Comparison of ENCODE assay signal across 10 mouse cellular contexts in the genomic region with DNA sequence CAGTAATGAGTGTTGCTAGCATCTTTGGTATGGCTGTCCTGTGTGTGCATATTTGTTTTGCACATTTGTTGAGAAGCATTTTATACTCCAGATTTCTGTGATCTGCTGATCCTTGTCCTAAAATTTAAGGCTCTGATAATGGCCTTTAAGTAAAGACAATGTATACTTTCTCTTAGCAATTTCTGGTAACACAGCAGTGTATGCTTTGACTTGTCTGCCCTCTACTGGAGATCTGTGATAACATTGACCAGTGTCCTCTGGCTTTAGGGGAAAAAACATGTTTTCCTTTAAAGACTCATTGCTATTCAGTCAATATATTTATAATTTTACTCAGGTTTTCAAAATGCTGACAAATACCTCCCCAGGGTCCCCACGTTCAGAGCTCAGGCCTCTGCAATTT.
A peak's percentile ranks its signal among the peaks of the same experiment; 100 is the strongest.
DNase-seq lines count a peak whose midpoint lies in the region; ATAC-seq and TF ChIP-seq lines count a peak whose summit lies in the region.
"Had no signal": no experiment of that assay in that cellular context is flagged by ENCODE, and none has a peak within 500 bp of the region (broad histone marks: within the 10 kb centered on the region; RNA-seq: fewer than 3 reads in every experiment).

No protein-coding gene starts in this region.

- no peaks in the 10 kb centered on the region for H3K9me3 ChIP-seq in kidney, postnatal 0 days (replicated peaks; ENCODE audit: low read length)
- no peaks in the 10 kb centered on the region for H3K9me3 ChIP-seq in kidney, embryonic 15.5 days (replicated peaks)
- H3K9me3 ChIP-seq in embryonic facial prominence, embryonic 11.5 days (replicated peaks; ENCODE audit: control insufficient read depth, low read length), result no peaks in the 10 kb centered on the region
- H3K9me3 ChIP-seq: embryonic facial prominence, embryonic 15.5 days; stomach, embryonic 15.5 days had no signal

- CTCF ChIA-PET in Patski (lab: Charles Lee), result interaction anchor here (0.7 to 3.1 kb wide), 7 partner anchors 9 to 210 kb away, joined by 3 to 11 read pairs (median 5); no protein-coding TSS in a partner anchor

- intact Hi-C loops in left cerebral cortex, postnatal 25 days (cut with DNase I), result loop anchor here (1.0 to 2.0 kb wide), 2 partner anchors 94 to 208 kb away; no protein-coding TSS in a partner anchor

- POLR2A ChIA-PET in Patski (lab: Charles Lee), result no interaction called here

- DNase-seq in kidney, postnatal 0 days (ENCODE audit: low spot score), result peak; percentile 87
- DNase-seq in Patski (ENCODE audit: low read depth, low spot score), result no peak
- DNase-seq in embryonic facial prominence, embryonic 11.5 days (ENCODE audit: low spot score), result peak; percentile 72
- DNase-seq in left cerebral cortex, postnatal 25 days (ENCODE audit: low spot score in 2 of 2), result peak; percentile 31 to 63
- peak; percentile 61 for DNase-seq in thymus, postnatal 0 days (ENCODE audit: low spot score)
- DNase-seq in frontal cortex, postnatal 25 days (ENCODE audit: low spot score in 2 of 2), result no peak

- no peak for ATAC-seq in kidney, postnatal 0 days (replicated peaks; ENCODE audit: low FRiP score, low read depth)
- no peak for ATAC-seq in kidney, embryonic 15.5 days (replicated peaks; ENCODE audit: low FRiP score)
- peak; percentile 62 for ATAC-seq in CD4-positive, CD25-positive, alpha-beta regulatory T cell, adult 4 months
- no peak for ATAC-seq in Patski
- no peak for ATAC-seq in embryonic facial prominence, embryonic 11.5 days (replicated peaks; ENCODE audit: insufficient number of reproducible peaks, low FRiP score, low TSS enrichment, low read depth)

- no peak overlapping the region for H3K4me2 ChIP-seq in kidney, postnatal 0 days (ENCODE audit: low read length)
- H3K4me2 ChIP-seq in kidney, embryonic 15.5 days, result no peak overlapping the region
- H3K4me2 ChIP-seq in embryonic facial prominence, embryonic 11.5 days (ENCODE audit: low read depth, low read length), result no peak overlapping the region
- H3K4me2 ChIP-seq: embryonic facial prominence, embryonic 15.5 days; stomach, embryonic 15.5 days had no signal

- H3K36me3 ChIP-seq in kidney, postnatal 0 days (ENCODE audit: insufficient read depth, low read length), result no peaks in the 10 kb centered on the region
- H3K36me3 ChIP-seq in kidney, embryonic 15.5 days, result no peaks in the 10 kb centered on the region
- H3K36me3 ChIP-seq in embryonic facial prominence, embryonic 11.5 days (replicated peaks; ENCODE audit: control insufficient read depth, insufficient read depth, low read depth, low read length), result no peaks in the 10 kb centered on the region
- H3K36me3 ChIP-seq: embryonic facial prominence, embryonic 15.5 days; stomach, embryonic 15.5 days had no signal

- H3K27me3 ChIP-seq in kidney, postnatal 0 days (ENCODE audit: insufficient read depth, low read length), result no peaks in the 10 kb centered on the region
- H3K27me3 ChIP-seq in kidney, embryonic 15.5 days, result no peaks in the 10 kb centered on the region
- no peaks in the 10 kb centered on the region for H3K27me3 ChIP-seq in Patski
- no peaks in the 10 kb centered on the region for H3K27me3 ChIP-seq in embryonic facial prominence, embryonic 11.5 days (ENCODE audit: control insufficient read depth, insufficient read depth, low read length)
- H3K27me3 ChIP-seq: embryonic facial prominence, embryonic 15.5 days; stomach, embryonic 15.5 days had no signal

- H3K27ac ChIP-seq in kidney, postnatal 0 days, result no peak overlapping the region
- no peak overlapping the region for H3K27ac ChIP-seq in kidney, embryonic 15.5 days
- no peak overlapping the region for H3K27ac ChIP-seq in embryonic facial prominence, embryonic 11.5 days (replicated peaks; ENCODE audit: low read depth, low read length)
- H3K27ac ChIP-seq: embryonic facial prominence, embryonic 15.5 days; stomach, embryonic 15.5 days had no signal

- H3K9ac ChIP-seq in kidney, postnatal 0 days (ENCODE audit: low read depth, low read length), result no peak overlapping the region
- no peak overlapping the region for H3K9ac ChIP-seq in kidney, embryonic 15.5 days
- no peak overlapping the region for H3K9ac ChIP-seq in embryonic facial prominence, embryonic 11.5 days (replicated peaks; ENCODE audit: low read length)
- H3K9ac ChIP-seq: embryonic facial prominence, embryonic 15.5 days; stomach, embryonic 15.5 days had no signal

- 0% methylated on average over 1 of the region's 1 CpGs for WGBS in kidney, postnatal 0 days
- WGBS in kidney, embryonic 15.5 days, result 0% methylated on average over 1 of the region's 1 CpGs
- 5% methylated on average over 1 of the region's 1 CpGs for WGBS in embryonic facial prominence, embryonic 11.5 days

- H3K4me3 ChIP-seq in kidney, postnatal 0 days (replicated peaks; ENCODE audit: low read depth, low read length), result no peak overlapping the region
- H3K4me3 ChIP-seq in kidney, embryonic 15.5 days (replicated peaks), result no peak overlapping the region
- H3K4me3 ChIP-seq in embryonic facial prominence, embryonic 11.5 days (ENCODE audit: low read depth, low read length), result no peak overlapping the region
- H3K4me3 ChIP-seq: embryonic facial prominence, embryonic 15.5 days; stomach, embryonic 15.5 days had no signal

- H3K4me1 ChIP-seq in kidney, postnatal 0 days (replicated peaks; ENCODE audit: insufficient read depth, low read length), result no peaks in the 10 kb centered on the region
- H3K4me1 ChIP-seq in kidney, embryonic 15.5 days, result no peaks in the 10 kb centered on the region
- no peaks in the 10 kb centered on the region for H3K4me1 ChIP-seq in embryonic facial prominence, embryonic 11.5 days (ENCODE audit: control insufficient read depth, insufficient read depth, low read length)
- H3K4me1 ChIP-seq: embryonic facial prominence, embryonic 15.5 days; stomach, embryonic 15.5 days had no signal

- peak; percentile 89 for TF ChIP-seq CTCF in kidney, postnatal 0 days (IDR thresholded peaks at IDR 0.05; ENCODE audit: low read depth)
- peak; percentile 71 for TF ChIP-seq CTCF in Patski (IDR thresholded peaks at IDR 0.05)

- in situ Hi-C loops in Patski (cut with MboI; ENCODE audit: low pct_unique_long_range_greater_than_20kb), result loop anchor here (5.0 kb wide), 1 partner anchor 96 kb away; no protein-coding TSS in a partner anchor

Comparison
In these comparisons a context has a peak if more than half of its experiments do, and no peak if none do; other contexts are left out.
1. DNase-seq: peak in kidney, postnatal 0 days (single experiment), embryonic facial prominence, embryonic 11.5 days (single experiment), left cerebral cortex, postnatal 25 days (2 of 2) and thymus, postnatal 0 days (single experiment); none in Patski (single experiment) and frontal cortex, postnatal 25 days (0 of 2).